Mouse (Mus musculus) liver, embryonic 14.5 days (tissue): ENCODE measurements around the gene Tcl1b2. TPM values are rescaled to one million over a fixed set of nuclear protein-coding genes. Genes with fewer than 3 reads are reported as not detected.

Experiments
- ATAC-seq: fragments of 200-750 bp; cut with Nextera tagmentation; 2 replicates; pipeline ENCODE4 v1.8.0; 2017; ENCODE audit warnings: moderate number of reproducible peaks, mild to moderate bottlenecking, moderate library complexity; ENCODE audit not compliant: insufficient read depth
- DNase-seq, 3 experiments: peaks; one replicate each; pipeline ENCODE4 v3.0.0-alpha.2; 2012 to 2013; ENCODE audit warnings: low read depth in 3 of 3, low spot score in 3 of 3
- H3K27ac ChIP-seq: fragments of 300-500 bp; sonication (generic); 2 replicates; pipeline ENCODE4 v1.5.1; 2014; ENCODE audit warnings: moderate library complexity, mild to moderate bottlenecking, control low read depth, inconsistent platforms
- H3K27me3 ChIP-seq: fragments of 300-500 bp; sonication (generic); 2 replicates; pipeline ENCODE4 v1.6.1; 2014; ENCODE audit warnings: mild to moderate bottlenecking, low read length, moderate library complexity; ENCODE audit not compliant: control insufficient read depth, insufficient read depth
- H3K36me3 ChIP-seq: fragments of 300-500 bp; sonication (generic); replicated peaks from 2 replicates; pipeline ENCODE4 v1.6.1; 2014; ENCODE audit warnings: low read depth; ENCODE audit not compliant: control insufficient read depth, insufficient read depth
- H3K4me1 ChIP-seq, 2 experiments: fragments of 200-500 bp in 1 of 2; fragments of 300-500 bp in 1 of 2; sonication (generic) in 1 of 2; replicated peaks; 2 replicates each; pipeline ENCODE4 v1.6.1; 2012 to 2014; ENCODE audit warnings: antibody characterized with exemption in 1 of 2, inconsistent platforms in 1 of 2, low read length in 1 of 2; ENCODE audit not compliant: control insufficient read depth in 2 of 2, insufficient read depth in 2 of 2
- H3K4me2 ChIP-seq: fragments of 300-500 bp; sonication (generic); 2 replicates; pipeline ENCODE4 v1.6.1; 2014; ENCODE audit warnings: low read depth, mild to moderate bottlenecking, control low read depth, moderate library complexity
- H3K4me3 ChIP-seq, 2 experiments: fragments of 200-500 bp in 1 of 2; fragments of 300-500 bp in 1 of 2; sonication (generic) in 1 of 2; 2 replicates each; pipeline ENCODE4 v1.5.1; 2012 to 2014; ENCODE audit warnings: low read depth in 2 of 2, low read length in 2 of 2, mild to moderate bottlenecking in 2 of 2, control low read depth in 1 of 2, inconsistent platforms in 1 of 2, moderate library complexity in 1 of 2; ENCODE audit not compliant: insufficient read depth in 1 of 2
- H3K9ac ChIP-seq: fragments of 300-500 bp; sonication (generic); replicated peaks from 2 replicates; pipeline ENCODE4 v1.6.1; 2014; ENCODE audit warnings: mild to moderate bottlenecking, control low read depth, moderate library complexity
- H3K9me3 ChIP-seq: fragments of 300-500 bp; sonication (generic); 2 replicates; pipeline ENCODE4 v1.6.1; 2016; ENCODE audit warnings: low read length, mixed read lengths; ENCODE audit not compliant: control insufficient read depth
- CTCF ChIP-seq: IDR thresholded peaks from 2 replicates; pipeline ENCODE4 v1.5.1; 2016; ENCODE audit warnings: antibody characterized with exemption, low read depth, control low read depth
- EP300 ChIP-seq: IDR thresholded peaks from 2 replicates; pipeline ENCODE4 v1.6.1; 2016; ENCODE audit warnings: antibody characterized with exemption, low read depth
- WGBS: fragments of 180-500 bp; shearing (Covaris S2); extraction: QIAGEN DNeasy Blood & Tissue Kit; methylation state at CpG from one replicate; pipeline ENCODE4 v1.1.7; 2014; ENCODE audit not compliant: insufficient replicate concordance; 5-methylcytosine and 5-hydroxymethylcytosine counted together
- polyA plus RNA-seq, 2 experiments: library from polyadenylated mRNA; depleted of rRNA in 1 of 2; stranded (reverse) in 1 of 2; unstranded in 1 of 2; fragments of >200 nt; fragmentation: Nextera tagmentation in 1 of 2; extraction: Ambion mirVana in 1 of 2; gene quantifications; 2 replicates each; pipeline versions ENCODE4 v1.2.1 to v1.2.3; 2012 to 2014

Tcl1b2 gene
- polyA plus RNA-seq, 2 experiments, result 0.07 TPM; not detected in 1

GRCm38 (mm10) chr12:105108856-105109255 is 37.0 kb upstream of the Tcl1b2 start:
- Histone ChIP-seq H3K27me3 (no peaks in the 10 kb centered on the region), H3K27ac (no peak overlapping the region), H3K9ac (no peak overlapping the region), H3K4me2 (no peak overlapping the region), H3K9me3 (no peaks in the 10 kb centered on the region), H3K36me3 (no peaks in the 10 kb centered on the region), H3K4me3 (no peak overlapping the region), H3K4me1 (peaks cover 0 to 2% of the 10 kb centered on the region in 2 experiments; a peak in 1 of 4 replicates)
- TF ChIP-seq CTCF (no peak), EP300 (no peak)
- ATAC-seq (no peak), DNase-seq (no peak)
- 69% methylated on average over 4 of the region's 4 CpGs for WGBS

- no peaks in the 10 kb centered on the region for H3K27me3 ChIP-seq
- no peak overlapping the region for H3K27ac ChIP-seq
- WGBS, result 31% methylated on average over 3 of the region's 3 CpGs
Observed at GRCm38 (mm10) chr12:105109406-105109805, 36.4 kb upstream of the Tcl1b2 start.

GRCm38 (mm10) chr12:105109812-105110211 is 36.0 kb upstream of the Tcl1b2 start:
- no peak for DNase-seq
- H3K27me3 ChIP-seq, result no peaks in the 10 kb centered on the region
- 28% methylated on average over 4 of the region's 4 CpGs for WGBS

More at GRCm38 (mm10) chr12:105109406-105109805, 36.4 kb upstream of the Tcl1b2 start:
- Histone ChIP-seq H3K9ac (no peak overlapping the region), H3K4me1 (peaks cover 0 to 2% of the 10 kb centered on the region in 2 experiments; a peak in 1 of 4 replicates), H3K4me3 (no peak overlapping the region), H3K36me3 (no peaks in the 10 kb centered on the region), H3K4me2 (no peak overlapping the region), H3K9me3 (no peaks in the 10 kb centered on the region)
- no peak for TF ChIP-seq CTCF
- TF ChIP-seq EP300, result no peak
- DNase-seq (no peak), ATAC-seq (no peak)

GRCm38 (mm10) chr12:105112321-105112988 is 33.4 kb upstream of the Tcl1b2 start:
- ATAC-seq (no peak), DNase-seq (no peak)
- TF ChIP-seq CTCF (no peak), EP300 (no peak)
- Histone ChIP-seq H3K27me3 (no peaks in the 10 kb centered on the region), H3K9ac (no peak overlapping the region), H3K4me3 (no peak overlapping the region), H3K4me1 (peaks cover 0 to 2% of the 10 kb centered on the region in 2 experiments; a peak in 1 of 4 replicates), H3K9me3 (no peaks in the 10 kb centered on the region), H3K36me3 (no peaks in the 10 kb centered on the region), H3K27ac (no peak overlapping the region), H3K4me2 (no peak overlapping the region)
- 25% methylated on average over 13 of the region's 13 CpGs for WGBS

More at GRCm38 (mm10) chr12:105109812-105110211, 36.0 kb upstream of the Tcl1b2 start:
- ATAC-seq, result no peak
- no peaks in the 10 kb centered on the region for H3K9me3 ChIP-seq
- H3K27ac ChIP-seq, result no peak overlapping the region
- peaks cover 0 to 2% of the 10 kb centered on the region in 2 experiments; a peak in 1 of 4 replicates for H3K4me1 ChIP-seq
- no peak overlapping the region for H3K4me2 ChIP-seq
- no peak overlapping the region for H3K4me3 ChIP-seq
- TF ChIP-seq CTCF (no peak), EP300 (no peak)
- no peak overlapping the region for H3K9ac ChIP-seq
- no peaks in the 10 kb centered on the region for H3K36me3 ChIP-seq

- no peak overlapping the region for H3K9ac ChIP-seq
- no peak overlapping the region for H3K27ac ChIP-seq
- H3K4me3 ChIP-seq, result no peak overlapping the region
- ATAC-seq (no peak), DNase-seq (no peak)
- H3K4me2 ChIP-seq, result no peak overlapping the region
- no peaks in the 10 kb centered on the region for H3K36me3 ChIP-seq
- no peaks in the 10 kb centered on the region for H3K9me3 ChIP-seq
- no peaks in the 10 kb centered on the region for H3K4me1 ChIP-seq
- WGBS, result 67% methylated on average over 1 of the region's 1 CpGs
- H3K27me3 ChIP-seq, result no peaks in the 10 kb centered on the region
- no peak for TF ChIP-seq CTCF
- TF ChIP-seq EP300, result no peak
Observed at GRCm38 (mm10) chr12:105116648-105117047, 29.2 kb upstream of the Tcl1b2 start.
